Mouse (Mus musculus): ENCODE data around the gene 1700061G19Rik.

DNA sequence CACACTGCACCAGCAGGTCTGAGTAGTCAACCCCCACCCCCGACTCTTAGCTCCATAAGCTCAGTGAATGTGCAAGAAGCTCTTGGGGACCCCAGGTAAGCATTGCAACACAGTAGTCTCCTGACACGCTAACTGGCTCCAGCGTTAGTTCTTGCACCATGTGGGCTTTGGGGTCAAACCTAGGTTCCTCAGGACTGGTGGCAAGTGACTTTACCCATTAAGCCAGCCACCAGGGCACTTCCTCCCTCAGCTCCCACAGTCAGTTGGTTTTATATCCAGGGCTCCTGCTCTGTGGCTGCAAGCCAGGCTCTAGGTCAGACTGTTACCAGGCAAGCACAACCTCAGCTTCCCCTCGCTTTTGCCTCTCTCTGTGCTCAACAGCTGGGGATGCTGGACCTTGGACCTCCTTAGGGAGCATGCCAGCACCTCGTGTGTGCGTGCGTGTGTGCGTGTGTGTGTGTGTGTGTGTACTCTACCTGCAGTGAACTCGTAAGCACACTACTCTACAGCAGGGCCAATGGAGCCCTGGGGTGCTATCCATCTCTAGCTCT lies 20.2 kb downstream of the 1700061G19Rik start:
- TF ChIP-seq POLR2A (IDR thresholded peaks at IDR 0.05; ENCODE audit: insufficient read depth, low read depth, low read length) (no peak), CTCF (IDR thresholded peaks at IDR 0.05; ENCODE audit: insufficient read depth, low read depth, low read length) (no peak)

All from olfactory bulb, adult 2 months (tissue).